Mouse (Mus musculus) testis, postnatal 14 days (tissue): ENCODE measurements around the gene Olfml3.

Experiments
- DNase-seq: peaks from one replicate; pipeline ENCODE4 v3.0.0; 2021; ENCODE audit warnings: low spot score

Olfml3 gene

GRCm38 (mm10) chr3:103705426-103705825 lies 32.4 kb downstream of the Olfml3 start:
- DNase-seq: no peak

- no peak for DNase-seq
Measured at GRCm38 (mm10) chr3:103704661-103705060, 33.1 kb downstream of the Olfml3 start.

GRCm38 (mm10) chr3:103696388-103696925 lies 41.3 kb downstream of the Olfml3 start:
- no peak for DNase-seq

GRCm38 (mm10) chr3:103695556-103695955 lies 42.2 kb downstream of the Olfml3 start:
- no peak for DNase-seq

- DNase-seq: no peak
Measured at GRCm38 (mm10) chr3:103690506-103690905, 47.3 kb downstream of the Olfml3 start.

GRCm38 (mm10) chr3:103689043-103689442 lies 48.8 kb downstream of the Olfml3 start:
- no peak for DNase-seq

GRCm38 (mm10) chr3:103683966-103684319 lies 53.9 kb downstream of the Olfml3 start:
- DNase-seq: no peak

GRCm38 (mm10) chr3:103683234-103683965 lies 54.4 kb downstream of the Olfml3 start:
- no peak for DNase-seq

GRCm38 (mm10) chr3:103682473-103682872 lies 55.3 kb downstream of the Olfml3 start:
- no peak for DNase-seq

GRCm38 (mm10) chr3:103678811-103679210 lies 59.0 kb downstream of the Olfml3 start:
- no peak for DNase-seq

- DNase-seq: no peak
Measured at GRCm38 (mm10) chr3:103672716-103673115, 65.1 kb downstream of the Olfml3 start.
